Mouse (Mus musculus) heart, embryonic 11.5 days (tissue): Measurements from ENCODE around the gene Gpr176. TPM values are rescaled to one million over a fixed set of nuclear protein-coding genes. Genes with fewer than 3 reads are reported as not detected.

Source experiments
- ATAC-seq: fragments of 200-750 bp; cut with Nextera tagmentation; replicated peaks from 2 replicates; pipeline ENCODE4 v1.8.0; 2017; ENCODE audit warnings: moderate library complexity; ENCODE audit not compliant: insufficient number of reproducible peaks, low FRiP score, low TSS enrichment
- H3K27ac ChIP-seq: fragments of 300-500 bp; sonication (generic); 2 replicates; pipeline ENCODE4 v1.5.1; 2014; ENCODE audit warnings: mild to moderate bottlenecking, low read depth, low read length
- H3K27me3 ChIP-seq: fragments of 300-500 bp; sonication (generic); 2 replicates; pipeline ENCODE4 v1.6.1; 2014; ENCODE audit warnings: mild to moderate bottlenecking, low read length, mixed read lengths; ENCODE audit not compliant: control insufficient read depth, insufficient read depth
- H3K36me3 ChIP-seq: fragments of 300-500 bp; sonication (generic); 2 replicates; pipeline ENCODE4 v1.6.1; 2014; ENCODE audit warnings: mild to moderate bottlenecking, low read length, moderate library complexity, mixed read lengths; ENCODE audit not compliant: control insufficient read depth, insufficient read depth
- H3K4me1 ChIP-seq: fragments of 300-500 bp; sonication (generic); 2 replicates; pipeline ENCODE4 v1.6.1; 2014; ENCODE audit warnings: low read length; ENCODE audit not compliant: control insufficient read depth, insufficient read depth
- H3K4me2 ChIP-seq: fragments of 300-500 bp; sonication (generic); 2 replicates; pipeline ENCODE4 v1.6.1; 2014; ENCODE audit warnings: mild to moderate bottlenecking, moderate library complexity
- H3K4me3 ChIP-seq: fragments of 300-500 bp; sonication (generic); 2 replicates; pipeline ENCODE4 v1.5.1; 2014; ENCODE audit warnings: low read depth, low read length
- H3K9ac ChIP-seq: fragments of 300-500 bp; sonication (generic); 2 replicates; pipeline ENCODE4 v1.6.1; 2014; ENCODE audit warnings: mild to moderate bottlenecking, low read depth, low read length, moderate library complexity
- H3K9me3 ChIP-seq: fragments of 300-500 bp; sonication (generic); replicated peaks from 2 replicates; pipeline ENCODE4 v1.6.1; 2016; ENCODE audit warnings: low read length; ENCODE audit not compliant: control insufficient read depth
- WGBS: fragments of 180-500 bp; shearing (Covaris S2); extraction: QIAGEN DNeasy Blood & Tissue Kit; methylation state at CpG from one replicate; pipeline ENCODE4 v1.1.7; 2014; ENCODE audit not compliant: insufficient replicate concordance; 5-methylcytosine and 5-hydroxymethylcytosine counted together
- polyA plus RNA-seq: library from polyadenylated mRNA; unstranded; fragments of >200 nt; fragmentation: Nextera tagmentation; extraction: Ambion mirVana; gene quantifications from 2 replicates; pipeline ENCODE4 v1.2.1, GENCODE M21; 2014

Gene Gpr176
- polyA plus RNA-seq, 1 experiment from 2014 or later = not detected

DNA sequence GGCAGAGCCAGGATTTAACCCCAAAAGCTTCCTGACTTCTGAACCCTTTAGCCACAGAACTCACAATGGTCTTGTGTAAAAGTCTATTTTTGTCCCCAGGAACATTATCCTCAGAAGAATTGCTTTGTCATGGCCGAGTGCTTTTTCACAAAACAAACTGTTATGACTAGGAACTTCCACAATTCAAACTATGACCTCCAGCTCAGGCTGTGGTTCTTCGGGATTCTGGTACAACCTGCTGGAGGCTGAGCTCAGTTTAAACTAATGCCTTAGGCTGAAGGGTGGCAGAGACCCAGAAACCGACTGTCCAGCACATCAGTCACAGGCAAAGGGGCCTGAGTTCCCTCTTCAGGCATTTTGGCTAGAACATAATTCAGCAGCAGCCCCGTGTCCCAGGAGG is 19.7 kb downstream of the Gpr176 start:
- Histone ChIP-seq H3K36me3 (no peaks in the 10 kb centered on the region), H3K9ac (no peak overlapping the region), H3K4me2 (no peak overlapping the region), H3K4me3 (no peak overlapping the region), H3K27ac (no peak overlapping the region), H3K27me3 (no peaks in the 10 kb centered on the region), H3K4me1 (no peaks in the 10 kb centered on the region), H3K9me3 (no peaks in the 10 kb centered on the region)
- no peak for ATAC-seq
- WGBS = 67% methylated on average over 4 of the region's 4 CpGs

DNA sequence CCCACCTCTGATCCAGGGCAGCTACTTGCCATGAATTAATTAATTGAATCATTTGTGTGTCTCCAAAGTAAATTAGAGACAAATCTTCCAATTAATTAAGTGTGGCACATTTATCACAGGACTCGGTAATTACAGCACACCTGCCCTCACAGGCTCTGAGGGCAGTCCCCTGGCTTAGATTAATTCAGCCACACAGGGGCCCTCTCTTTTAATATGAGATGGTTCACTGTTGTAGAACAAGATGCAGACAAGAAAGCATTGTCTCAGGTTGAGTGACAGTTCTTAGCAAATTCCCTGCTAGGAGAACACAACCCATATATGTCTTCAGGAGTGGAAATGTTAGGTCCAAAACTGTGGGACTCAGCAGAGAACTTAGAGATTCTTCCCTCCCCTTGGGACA is 27.7 kb downstream of the Gpr176 start:
- 65% methylated on average over 1 of the region's 1 CpGs for WGBS
- H3K4me2 ChIP-seq = no peak overlapping the region

DNA sequence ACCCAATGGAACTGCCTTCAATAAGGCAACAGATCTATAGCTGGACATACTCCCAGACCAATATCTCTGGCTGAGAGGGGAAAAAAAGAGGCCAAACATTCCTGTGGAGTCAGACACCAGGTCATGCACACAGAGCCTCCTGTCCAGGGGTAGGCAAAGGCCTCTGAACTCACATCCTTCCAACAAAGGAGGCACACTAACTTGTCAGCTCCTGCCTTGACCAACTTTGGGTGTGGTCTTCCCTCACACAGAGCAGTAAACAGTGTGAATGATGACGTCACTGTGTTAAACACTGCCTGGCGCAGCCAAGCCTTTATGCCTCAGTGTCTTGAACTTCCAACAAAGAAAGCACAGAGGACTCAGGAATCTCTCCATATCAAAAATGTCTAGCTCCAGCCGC is 29.3 kb downstream of the Gpr176 start:
- Histone ChIP-seq H3K4me2 (no peak overlapping the region), H3K4me1 (no peaks in the 10 kb centered on the region), H3K4me3 (no peak overlapping the region), H3K27me3 (no peaks in the 10 kb centered on the region), H3K36me3 (no peaks in the 10 kb centered on the region), H3K27ac (no peak overlapping the region), H3K9me3 (no peaks in the 10 kb centered on the region), H3K9ac (no peak overlapping the region)
- WGBS = 58% methylated on average over 3 of the region's 3 CpGs
- no peak for ATAC-seq

More for the DNA sequence above, 27.7 kb downstream of the Gpr176 start:
- no peaks in the 10 kb centered on the region for H3K27me3 ChIP-seq
- no peaks in the 10 kb centered on the region for H3K9me3 ChIP-seq
- no peak overlapping the region for H3K4me3 ChIP-seq
- H3K36me3 ChIP-seq = no peaks in the 10 kb centered on the region
- H3K4me1 ChIP-seq = no peaks in the 10 kb centered on the region
- no peak overlapping the region for H3K27ac ChIP-seq
- H3K9ac ChIP-seq = no peak overlapping the region
- no peak for ATAC-seq

DNA sequence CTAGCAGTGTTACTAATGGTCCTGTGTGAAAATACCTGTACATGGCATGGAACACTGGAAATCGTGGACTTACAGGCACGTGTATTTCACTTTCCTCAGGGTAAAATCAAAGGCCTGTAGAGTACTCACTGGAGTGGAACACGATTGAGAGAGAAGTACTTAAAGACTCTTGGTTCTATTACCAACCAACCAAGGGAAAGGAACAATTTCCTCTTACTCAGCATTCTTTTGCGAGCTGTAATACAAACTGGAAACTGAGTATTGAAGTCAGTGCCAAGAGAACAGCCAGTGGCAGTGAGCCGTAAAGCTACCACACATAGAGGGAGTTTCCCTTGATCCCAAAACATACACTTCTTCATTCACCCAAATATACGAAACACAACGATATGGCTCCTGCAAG is 31.9 kb downstream of the Gpr176 start:
- H3K4me3 ChIP-seq = no peak overlapping the region
- H3K27me3 ChIP-seq = no peaks in the 10 kb centered on the region
- no peak overlapping the region for H3K4me2 ChIP-seq
- no peaks in the 10 kb centered on the region for H3K4me1 ChIP-seq
- no peak overlapping the region for H3K27ac ChIP-seq
- H3K9me3 ChIP-seq = no peaks in the 10 kb centered on the region
- no peak overlapping the region for H3K9ac ChIP-seq
- 80% methylated on average over 7 of the region's 7 CpGs for WGBS
- no peak for ATAC-seq
- H3K36me3 ChIP-seq = no peaks in the 10 kb centered on the region

DNA sequence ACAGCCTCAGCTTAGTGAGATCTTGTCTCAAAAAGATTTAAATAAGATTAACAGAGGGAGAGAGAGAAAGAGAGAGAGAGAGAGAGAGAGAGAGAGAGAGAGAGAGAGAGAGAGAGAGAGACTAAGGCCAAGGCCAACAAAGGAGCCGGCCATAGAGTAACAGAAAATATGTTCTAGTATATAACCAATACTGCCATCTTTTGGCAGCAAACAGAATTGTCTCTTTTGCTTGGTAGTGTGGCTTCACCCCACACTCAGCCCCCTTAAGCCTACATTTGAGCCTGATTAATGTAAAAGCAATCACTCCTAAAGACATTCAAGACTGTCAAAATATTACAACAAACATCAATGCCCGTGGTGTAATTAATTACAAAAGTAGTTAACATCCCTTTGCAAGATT is 37.1 kb downstream of the Gpr176 start:
- Histone ChIP-seq H3K4me1 (no peaks in the 10 kb centered on the region), H3K27ac (no peak overlapping the region), H3K4me2 (no peak overlapping the region), H3K36me3 (no peaks in the 10 kb centered on the region), H3K9ac (no peak overlapping the region), H3K27me3 (no peaks in the 10 kb centered on the region), H3K4me3 (no peak overlapping the region), H3K9me3 (no peaks in the 10 kb centered on the region)
- 44% methylated on average over 2 of the region's 2 CpGs for WGBS
- ATAC-seq = no peak

DNA sequence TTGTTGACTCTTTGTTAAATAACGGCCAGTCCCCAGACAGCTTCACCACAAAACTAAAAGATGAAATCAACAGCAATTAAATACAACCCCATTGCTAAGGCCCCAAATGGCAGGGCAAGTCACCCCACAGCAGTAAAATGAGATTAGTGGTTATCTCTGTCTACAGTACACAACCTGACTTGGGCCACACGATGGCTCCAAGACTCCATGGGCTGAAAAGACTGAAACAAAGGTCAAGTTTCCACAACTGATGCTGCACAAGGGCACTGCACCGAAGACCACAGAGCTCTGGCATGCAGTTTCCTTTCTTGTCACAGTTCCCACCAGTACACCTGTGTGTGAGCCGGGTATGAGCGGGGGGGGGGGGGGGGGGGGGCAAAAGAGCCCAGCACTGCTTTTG is 50.6 kb downstream of the Gpr176 start:
- Histone ChIP-seq H3K36me3 (no peaks in the 10 kb centered on the region), H3K4me3 (no peak overlapping the region), H3K4me2 (no peak overlapping the region), H3K27ac (no peak overlapping the region), H3K27me3 (no peaks in the 10 kb centered on the region), H3K9me3 (no peaks in the 10 kb centered on the region), H3K9ac (no peak overlapping the region), H3K4me1 (no peaks in the 10 kb centered on the region)
- WGBS = 61% methylated on average over 4 of the region's 5 CpGs
- ATAC-seq = no peak

DNA sequence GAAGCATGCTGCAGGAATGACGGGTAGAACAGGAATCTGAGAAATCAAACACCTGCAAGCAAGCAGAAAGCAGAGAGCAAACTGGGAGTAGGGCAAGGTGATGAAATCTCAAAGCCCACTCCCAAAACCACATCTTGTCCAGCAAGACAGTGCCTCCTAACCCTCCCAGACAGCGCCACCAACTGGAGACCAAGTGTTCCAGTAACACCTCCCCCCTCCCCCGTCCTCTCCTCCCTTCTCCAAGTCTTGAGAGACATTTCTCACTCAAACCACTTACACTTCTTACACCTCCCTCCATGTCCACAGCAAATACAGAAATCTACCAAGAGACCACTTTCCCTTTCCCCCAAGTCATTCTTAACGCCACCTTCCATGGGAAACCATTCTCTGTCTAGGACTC is 51.4 kb downstream of the Gpr176 start:
- no peaks in the 10 kb centered on the region for H3K4me1 ChIP-seq
- no peak overlapping the region for H3K27ac ChIP-seq
- H3K9me3 ChIP-seq = no peaks in the 10 kb centered on the region
- no peak overlapping the region for H3K4me3 ChIP-seq
- no peak for ATAC-seq
- H3K9ac ChIP-seq = no peak overlapping the region
- no peaks in the 10 kb centered on the region for H3K36me3 ChIP-seq
- WGBS = 63% methylated on average over 4 of the region's 4 CpGs
- H3K27me3 ChIP-seq = no peaks in the 10 kb centered on the region
- H3K4me2 ChIP-seq = no peak overlapping the region

DNA sequence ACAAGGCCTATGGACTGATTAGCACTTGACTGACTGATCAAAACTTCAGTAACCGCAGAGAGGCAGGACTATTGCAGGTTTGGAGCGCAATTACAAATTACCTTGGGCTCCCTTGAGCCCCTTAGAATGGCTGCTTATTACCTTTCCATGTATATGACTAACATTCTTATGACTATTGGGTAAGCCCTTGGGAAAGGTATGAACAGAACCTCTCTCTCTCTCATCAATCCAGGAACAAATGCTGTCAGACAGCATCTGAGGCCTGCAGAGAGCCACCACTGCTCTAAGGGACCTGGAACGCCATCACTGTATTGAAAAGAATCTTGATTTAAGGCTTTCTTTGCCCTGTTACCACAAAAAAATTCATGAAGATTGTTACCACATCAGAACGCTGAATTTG is 52.1 kb downstream of the Gpr176 start:
- WGBS = 81% methylated on average over 4 of the region's 4 CpGs
- no peaks in the 10 kb centered on the region for H3K9me3 ChIP-seq
- no peaks in the 10 kb centered on the region for H3K4me1 ChIP-seq
- no peaks in the 10 kb centered on the region for H3K27me3 ChIP-seq
- no peak overlapping the region for H3K27ac ChIP-seq
- no peak overlapping the region for H3K9ac ChIP-seq
- ATAC-seq = no peak
- no peak overlapping the region for H3K4me2 ChIP-seq
- no peaks in the 10 kb centered on the region for H3K36me3 ChIP-seq
- no peak overlapping the region for H3K4me3 ChIP-seq

DNA sequence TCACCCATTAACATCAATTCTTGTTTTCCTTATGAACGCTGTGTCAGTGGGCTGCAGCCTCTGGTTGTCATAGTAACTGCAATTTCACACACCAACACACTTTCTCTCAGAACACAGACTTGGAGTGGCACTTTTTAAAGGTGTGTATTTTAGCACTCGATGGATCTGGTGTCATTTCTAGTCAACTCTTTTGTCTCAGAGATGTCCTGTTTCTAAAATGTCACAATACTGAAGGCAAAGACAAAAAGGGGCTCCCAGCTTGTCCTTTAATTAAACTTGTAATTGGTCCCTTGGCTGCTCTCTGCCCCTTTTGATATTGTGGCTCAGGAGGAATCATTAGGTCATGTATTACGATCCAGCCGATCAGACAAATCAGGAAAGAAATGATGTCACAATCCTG is 52.7 kb downstream of the Gpr176 start:
- Histone ChIP-seq H3K27ac (no peak overlapping the region), H3K9ac (no peak overlapping the region), H3K4me3 (no peak overlapping the region), H3K36me3 (no peaks in the 10 kb centered on the region), H3K4me2 (no peak overlapping the region), H3K4me1 (no peaks in the 10 kb centered on the region), H3K27me3 (no peaks in the 10 kb centered on the region), H3K9me3 (no peaks in the 10 kb centered on the region)
- ATAC-seq = no peak
- WGBS = 81% methylated on average over 4 of the region's 4 CpGs
